Comparison of ENCODE assay signal across 25 mouse cellular contexts in the genomic region with DNA sequence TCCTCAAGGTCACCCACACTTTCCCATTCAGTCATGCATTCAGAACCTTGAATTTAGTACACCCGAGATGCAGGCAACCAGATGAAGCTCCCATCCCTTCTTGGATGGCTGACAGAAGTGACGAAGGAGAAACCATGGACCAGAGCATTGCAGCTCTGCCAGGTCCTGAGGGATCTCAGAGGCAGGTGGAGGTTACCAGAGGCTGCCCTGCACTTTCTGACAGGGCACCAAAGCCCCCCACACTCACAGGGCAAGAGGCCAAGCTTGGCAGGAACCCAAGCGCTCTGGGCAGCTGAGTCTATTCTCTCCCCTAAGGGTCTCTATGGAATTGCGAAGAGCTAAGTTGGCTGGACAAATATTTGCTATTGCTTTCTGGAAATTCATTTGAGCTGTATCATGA. TPM values are rescaled to one million over a fixed set of nuclear protein-coding genes. Genes with fewer than 3 reads are reported as not detected.
DNase-seq lines count a peak whose midpoint lies in the region; ATAC-seq lines count a peak whose summit lies in the region.
"Had no signal": no experiment of that assay in that cellular context is flagged by ENCODE, and none has a peak within 500 bp of the region (broad histone marks: within the 10 kb centered on the region; RNA-seq: fewer than 3 reads in every experiment).

No protein-coding gene starts in this region.

- no peak overlapping the region for H3K9ac ChIP-seq in forebrain, embryonic 14.5 days (ENCODE audit: low read length)
- no peak overlapping the region for H3K9ac ChIP-seq in lung, embryonic 15.5 days
- H3K9ac ChIP-seq in neural tube, embryonic 14.5 days (replicated peaks; ENCODE audit: low read depth, low read length), result no peak overlapping the region
- H3K9ac ChIP-seq in neural tube, embryonic 15.5 days (replicated peaks), result no peak overlapping the region
- H3K9ac ChIP-seq: forebrain, embryonic 15.5 days; hindbrain, embryonic 13.5 days; kidney, embryonic 15.5 days; liver, embryonic 12.5 days; liver, postnatal 0 days had no signal

- H3K36me3 ChIP-seq in forebrain, embryonic 10.5 days (replicated peaks), result no peaks in the 10 kb centered on the region
- no peaks in the 10 kb centered on the region for H3K36me3 ChIP-seq in forebrain, embryonic 14.5 days (ENCODE audit: control insufficient read depth, insufficient read depth, low read length)
- no peaks in the 10 kb centered on the region for H3K36me3 ChIP-seq in lung, embryonic 15.5 days
- H3K36me3 ChIP-seq in neural tube, embryonic 14.5 days (ENCODE audit: control insufficient read depth, insufficient read depth, low read length), result no peaks in the 10 kb centered on the region
- H3K36me3 ChIP-seq in neural tube, embryonic 15.5 days, result no peaks in the 10 kb centered on the region
- H3K36me3 ChIP-seq: forebrain, embryonic 15.5 days; hindbrain, embryonic 13.5 days; kidney, embryonic 15.5 days; liver, embryonic 12.5 days had no signal

- ATAC-seq in forebrain, embryonic 14.5 days, result no peak
- no peak for ATAC-seq in lung, embryonic 15.5 days (ENCODE audit: borderline replicate concordance, extremely low read depth, low FRiP score, low TSS enrichment)
- 0 out of 2 replicates have a peak, but pooled peaks have one; percentile 6 for ATAC-seq in neural tube, embryonic 14.5 days (ENCODE audit: low read depth)
- ATAC-seq in neural tube, embryonic 15.5 days (ENCODE audit: low FRiP score), result no peak
- ATAC-seq: forebrain, embryonic 15.5 days; liver, embryonic 12.5 days; liver, postnatal 0 days; Patski had no signal

- no peak overlapping the region for H3K4me2 ChIP-seq in forebrain, embryonic 14.5 days (ENCODE audit: low read length)
- H3K4me2 ChIP-seq in lung, embryonic 15.5 days, result no peak overlapping the region
- H3K4me2 ChIP-seq in neural tube, embryonic 14.5 days (ENCODE audit: low read depth, low read length), result no peak overlapping the region
- H3K4me2 ChIP-seq in neural tube, embryonic 15.5 days, result no peak overlapping the region
- H3K4me2 ChIP-seq: forebrain, embryonic 15.5 days; heart, embryonic 11.5 days; hindbrain, embryonic 13.5 days; kidney, embryonic 15.5 days; liver, embryonic 12.5 days had no signal

- peaks cover 34% of the 10 kb centered on the region for H3K4me1 ChIP-seq in forebrain, embryonic 10.5 days
- H3K4me1 ChIP-seq in forebrain, embryonic 14.5 days (ENCODE audit: control insufficient read depth, insufficient read depth, low read length), result peaks cover 15% of the 10 kb centered on the region
- H3K4me1 ChIP-seq in lung, embryonic 15.5 days, result peaks cover 25% of the 10 kb centered on the region
- peaks cover 6% of the 10 kb centered on the region; the same call in 1 of the 2 replicates for H3K4me1 ChIP-seq in neural tube, embryonic 14.5 days (ENCODE audit: control insufficient read depth, insufficient read depth, low read length)
- H3K4me1 ChIP-seq in neural tube, embryonic 15.5 days, result peaks cover 26% of the 10 kb centered on the region
- H3K4me1 ChIP-seq: megakaryocyte, embryonic 14.5 days had no signal

- no peak overlapping the region for H3K4me3 ChIP-seq in forebrain, embryonic 10.5 days
- H3K4me3 ChIP-seq in forebrain, embryonic 14.5 days (ENCODE audit: low read depth, low read length), result no peak overlapping the region
- no peak overlapping the region for H3K4me3 ChIP-seq in lung, embryonic 15.5 days
- H3K4me3 ChIP-seq in neural tube, embryonic 14.5 days (ENCODE audit: low read depth, low read length), result no peak overlapping the region
- H3K4me3 ChIP-seq in neural tube, embryonic 15.5 days (replicated peaks), result no peak overlapping the region
- H3K4me3 ChIP-seq: forebrain, embryonic 15.5 days; hindbrain, embryonic 13.5 days; kidney, embryonic 15.5 days; layer of hippocampus, adult 2 months; left cerebral cortex, adult 2 months; liver, embryonic 12.5 days; megakaryocyte, embryonic 14.5 days had no signal

- H3K9me3 ChIP-seq in forebrain, embryonic 10.5 days, result no peaks in the 10 kb centered on the region
- H3K9me3 ChIP-seq in forebrain, embryonic 14.5 days (replicated peaks; ENCODE audit: control insufficient read depth, low read length), result no peaks in the 10 kb centered on the region
- H3K9me3 ChIP-seq in lung, embryonic 15.5 days, result no peaks in the 10 kb centered on the region
- no peaks in the 10 kb centered on the region for H3K9me3 ChIP-seq in neural tube, embryonic 14.5 days (ENCODE audit: control insufficient read depth, low read length)
- no peaks in the 10 kb centered on the region for H3K9me3 ChIP-seq in neural tube, embryonic 15.5 days (replicated peaks)
- H3K9me3 ChIP-seq: forebrain, embryonic 15.5 days; kidney, embryonic 15.5 days; liver, embryonic 12.5 days had no signal

- WGBS in forebrain, embryonic 10.5 days, result 89% methylated on average over 4 of the region's 4 CpGs
- 65% methylated on average over 4 of the region's 4 CpGs for WGBS in forebrain, embryonic 14.5 days
- 47% methylated on average over 4 of the region's 4 CpGs for WGBS in lung, embryonic 15.5 days
- 70% methylated on average over 4 of the region's 4 CpGs for WGBS in neural tube, embryonic 14.5 days
- 60% methylated on average over 4 of the region's 4 CpGs for WGBS in neural tube, embryonic 15.5 days

- DNase-seq in forebrain, embryonic 10.5 days (ENCODE audit: extremely low spot score, low spot score), result no peak
- no peak for DNase-seq in forebrain, embryonic 14.5 days (ENCODE audit: low spot score)
- DNase-seq in lung, adult 18-20 months, result no peak
- no peak for DNase-seq in neural tube, embryonic 10.5 days (ENCODE audit: extremely low spot score, low spot score)
- DNase-seq: adrenal gland, postnatal 10 days; cerebellum, adult 11 months; gastrocnemius, postnatal 25 days; heart, adult 11 months; heart, postnatal 36 days; kidney, adult 18-20 months; kidney, postnatal 36 days; liver, postnatal 0 days; lung, postnatal 4 days had no signal

- H3K27ac ChIP-seq in forebrain, embryonic 10.5 days, result peak overlapping the region; percentile 71
- H3K27ac ChIP-seq in forebrain, embryonic 14.5 days (ENCODE audit: low read depth, low read length), result no peak overlapping the region
- H3K27ac ChIP-seq in lung, embryonic 15.5 days, result peak overlapping the region; percentile 59
- H3K27ac ChIP-seq in neural tube, embryonic 14.5 days (ENCODE audit: low read depth, low read length), result no peak overlapping the region
- 0 out of 2 replicates have a peak overlapping the region, but pooled peaks have one; percentile 29 for H3K27ac ChIP-seq in neural tube, embryonic 15.5 days (replicated peaks)
- H3K27ac ChIP-seq: forebrain, embryonic 15.5 days; hindbrain, embryonic 13.5 days; kidney, embryonic 15.5 days; layer of hippocampus, adult 2 months; left cerebral cortex, adult 2 months; liver, embryonic 12.5 days had no signal

- H3K27me3 ChIP-seq in forebrain, embryonic 10.5 days (ENCODE audit: poor library complexity, severe bottlenecking), result no peaks in the 10 kb centered on the region
- H3K27me3 ChIP-seq in forebrain, embryonic 14.5 days (replicated peaks; ENCODE audit: control insufficient read depth, insufficient read depth, low read length), result no peaks in the 10 kb centered on the region
- H3K27me3 ChIP-seq in lung, embryonic 15.5 days, result no peaks in the 10 kb centered on the region
- no peaks in the 10 kb centered on the region for H3K27me3 ChIP-seq in neural tube, embryonic 14.5 days (ENCODE audit: control insufficient read depth, insufficient read depth, low read length)
- H3K27me3 ChIP-seq in neural tube, embryonic 15.5 days (replicated peaks), result no peaks in the 10 kb centered on the region
- H3K27me3 ChIP-seq: forebrain, embryonic 15.5 days; hindbrain, embryonic 13.5 days; kidney, embryonic 15.5 days; liver, embryonic 12.5 days; megakaryocyte, embryonic 14.5 days; Patski had no signal

RNA-seq across cellular contexts. Expression of a gene that starts 20.3 kb away (rescaled TPM):
- 742 and 777 TPM in 2 replicates for polyA plus RNA-seq in forebrain, embryonic 10.5 days (2016; fragmentation: Nextera tagmentation; extraction: Ambion mirVana)
- polyA plus RNA-seq in forebrain, embryonic 14.5 days (2014; fragmentation: Nextera tagmentation; extraction: Ambion mirVana), result 384 and 410 TPM in 2 replicates
- polyA plus RNA-seq in lung, embryonic 15.5 days (2015; fragmentation: Nextera tagmentation; extraction: Ambion mirVana), result 344 and 357 TPM in 2 replicates
- 163 and 379 TPM in 2 replicates for polyA plus RNA-seq in neural tube, embryonic 14.5 days (2014; fragmentation: Nextera tagmentation; extraction: Ambion mirVana)
- 278 and 341 TPM in 2 replicates for polyA plus RNA-seq in neural tube, embryonic 15.5 days (2015; fragmentation: Nextera tagmentation; extraction: Ambion mirVana)

Comparison
In these comparisons a context has a peak if more than half of its experiments do, and no peak if none do; other contexts are left out.
1. H3K27ac ChIP-seq: peak in forebrain, embryonic 10.5 days (single experiment), lung, embryonic 15.5 days (single experiment) and neural tube, embryonic 15.5 days (single experiment); none in forebrain, embryonic 14.5 days (single experiment) and neural tube, embryonic 14.5 days (single experiment).